8 mouse cellular contexts compared by ENCODE assay signal in genomic region chr19:37601968-37602848, GRCm38 (mm10). TPM values are rescaled to one million over a fixed set of nuclear protein-coding genes. Genes with fewer than 3 reads are reported as not detected.
DNase-seq lines count a peak whose midpoint lies in the region; ATAC-seq lines count a peak whose summit lies in the region.

No protein-coding gene starts in this region.

- ATAC-seq in granulocyte monocyte progenitor cell, adult 5-6 weeks (replicated peaks; ENCODE audit: poor library complexity, severe bottlenecking) = peak; percentile 44; the same call in 1 of the 2 replicates
- ATAC-seq in stomach, embryonic 15.5 days (ENCODE audit: insufficient read depth, low FRiP score, low read depth) = peak; percentile 50

- no peak overlapping the region for H3K4me3 ChIP-seq in stomach, embryonic 15.5 days (replicated peaks)

- H3K4me1 ChIP-seq in stomach, embryonic 15.5 days = no peaks in the 10 kb centered on the region

- H3K9me3 ChIP-seq in stomach, embryonic 15.5 days = no peaks in the 10 kb centered on the region

- 33% methylated on average over 22 of the region's 22 CpGs for WGBS in stomach, embryonic 15.5 days

- H3K4me2 ChIP-seq in stomach, embryonic 15.5 days = peak overlapping the region; percentile 21; the same call in 1 of the 2 replicates

- no peaks in the 10 kb centered on the region for H3K36me3 ChIP-seq in stomach, embryonic 15.5 days

- no peak overlapping the region for H3K27ac ChIP-seq in stomach, embryonic 15.5 days

- no peak overlapping the region for H3K9ac ChIP-seq in stomach, embryonic 15.5 days

- no peaks in the 10 kb centered on the region for H3K27me3 ChIP-seq in stomach, embryonic 15.5 days (replicated peaks)

- DNase-seq in cerebellum, adult 18-20 months = peak; percentile 19 to 21
- DNase-seq in cerebellum, adult 11-12 months = no peak
- DNase-seq in 3T3-L1 (ENCODE audit: low read depth, low spot score) = peak; percentile 92
- peak; percentile 86 for DNase-seq in c-Kit-positive CD71-positive TER-119-positive erythroid progenitor cells, embryonic 14.5 days (ENCODE audit: low spot score)
- DNase-seq in kidney, postnatal 14 days = peak; percentile 58
- peak; percentile 68 for DNase-seq in lung, postnatal 10 days

RNA-seq across cellular contexts. Expression of gene Exoc6, which starts 52.0 kb away (rescaled TPM):
- 36.4 and 44.3 TPM in 2 replicates for total RNA-seq in granulocyte monocyte progenitor cell, adult 5-6 weeks (2014; fragmentation: Nextera tagmentation)
- total RNA-seq in granulocyte monocyte progenitor cell, adult 5-6 weeks (2017) = 73.0 and 73.8 TPM in 2 replicates
- polyA plus RNA-seq in stomach, embryonic 15.5 days (2015; fragmentation: Nextera tagmentation; extraction: Ambion mirVana) = 14.9 and 15.5 TPM in 2 replicates
